Mouse (Mus musculus) liver, adult (tissue): Measurements from ENCODE around the gene Mrps2.

Experiments used
- GATA4 ChIP-seq: IDR thresholded peaks from 2 replicates; pipeline ENCODE4 v1.6.1; 2014; ENCODE audit warnings: mild to moderate bottlenecking, low read length; ENCODE audit not compliant: insufficient replicate concordance

Mrps2 gene

DNA sequence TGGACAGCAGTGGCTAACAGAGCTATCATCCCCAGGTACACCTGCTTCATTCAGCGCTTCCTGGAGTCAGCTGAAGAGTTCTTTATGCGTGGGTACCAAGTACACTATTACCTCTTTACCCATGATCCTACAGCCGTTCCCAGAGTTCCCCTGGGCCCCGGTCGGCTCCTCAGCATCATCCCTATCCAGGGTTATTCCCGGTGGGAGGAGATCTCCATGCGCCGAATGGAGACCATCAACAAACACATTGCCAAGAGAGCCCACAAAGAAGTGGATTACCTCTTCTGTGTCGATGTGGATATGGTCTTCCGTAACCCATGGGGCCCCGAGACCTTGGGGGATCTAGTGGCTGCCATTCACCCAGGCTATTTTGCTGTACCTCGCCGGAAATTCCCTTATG is 36.8 kb downstream of the Mrps2 start:
- TF ChIP-seq GATA4, result no peak

DNA sequence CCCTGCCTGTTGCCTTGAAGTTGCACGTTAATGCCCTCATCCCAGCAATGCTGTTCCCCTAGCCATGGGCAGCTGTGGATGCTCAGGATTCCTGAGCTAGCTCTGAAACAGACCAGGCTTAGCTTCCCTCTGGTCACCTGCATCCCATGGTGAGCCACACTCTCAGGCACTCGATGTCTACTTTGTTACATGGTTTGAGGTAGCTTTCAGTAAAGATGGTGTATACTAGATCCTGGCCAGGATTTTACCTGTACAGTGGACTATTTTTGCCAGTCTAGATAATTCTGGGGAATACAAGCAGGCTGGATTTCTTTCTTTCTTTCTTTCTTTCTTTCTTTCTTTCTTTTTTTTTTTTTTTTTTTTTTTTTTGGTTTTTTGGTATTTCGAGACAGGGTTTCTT is 37.9 kb downstream of the Mrps2 start, which contains the start of gene Gm10134:
Gene Gm10134, plus strand, starts transcription at position 301 of the 400 bp plus-strand sequence.
- no peak for TF ChIP-seq GATA4

DNA sequence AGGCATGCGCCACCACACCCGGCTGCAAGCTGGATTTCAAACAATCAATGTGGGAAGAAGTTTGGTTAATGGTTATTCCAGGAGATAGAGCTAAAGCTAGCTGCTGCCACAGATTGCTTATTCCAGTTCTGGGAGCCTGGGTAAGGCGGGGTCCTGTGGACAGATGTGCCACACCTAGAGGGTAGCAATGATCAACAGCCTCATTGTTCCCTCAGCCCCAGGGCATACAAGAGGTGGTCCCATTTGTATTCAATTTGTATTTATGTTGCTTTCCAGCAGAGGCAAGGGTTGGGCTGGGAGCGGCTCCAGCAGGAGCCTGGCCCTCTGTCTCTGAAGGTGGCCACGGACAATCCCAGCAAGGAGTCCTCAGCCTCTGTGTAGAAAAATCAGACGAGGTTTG is 38.4 kb downstream of the Mrps2 start:
- TF ChIP-seq GATA4, result no peak

DNA sequence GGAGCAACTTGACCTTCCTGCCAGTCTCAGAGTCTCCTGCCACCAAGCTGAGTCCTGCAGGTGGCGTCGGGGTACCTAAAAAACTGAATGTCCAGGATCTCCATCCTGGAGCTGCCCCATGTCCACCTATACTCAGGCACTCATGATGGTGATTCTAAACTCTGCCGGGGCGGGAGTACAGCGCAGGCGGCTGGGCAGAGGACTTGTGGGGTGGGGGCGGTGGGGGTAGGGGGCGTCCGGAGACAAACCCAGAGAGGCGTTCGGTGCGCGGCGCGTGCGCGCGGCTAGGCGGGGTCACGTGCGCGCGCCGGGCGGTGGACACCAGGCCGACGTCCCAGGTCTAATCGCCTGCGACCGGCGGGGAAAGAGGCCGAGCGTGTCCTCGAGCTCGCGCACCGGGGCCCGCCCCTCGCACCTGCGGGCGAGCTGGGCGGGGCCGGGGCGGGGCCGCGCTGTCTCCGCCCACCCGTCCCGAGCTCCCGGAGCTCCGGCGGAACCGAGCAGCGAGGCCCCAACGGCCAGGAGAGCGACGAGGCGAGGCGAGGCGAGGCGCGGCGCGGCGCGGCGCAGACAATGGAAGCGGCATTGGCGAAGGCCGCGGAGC is 45.0 kb downstream of the Mrps2 start, which contains the start of gene Ralgds:
Gene Ralgds, plus strand, starts transcription at position 328 of the 604 bp plus-strand sequence.
- TF ChIP-seq GATA4, result no peak

DNA sequence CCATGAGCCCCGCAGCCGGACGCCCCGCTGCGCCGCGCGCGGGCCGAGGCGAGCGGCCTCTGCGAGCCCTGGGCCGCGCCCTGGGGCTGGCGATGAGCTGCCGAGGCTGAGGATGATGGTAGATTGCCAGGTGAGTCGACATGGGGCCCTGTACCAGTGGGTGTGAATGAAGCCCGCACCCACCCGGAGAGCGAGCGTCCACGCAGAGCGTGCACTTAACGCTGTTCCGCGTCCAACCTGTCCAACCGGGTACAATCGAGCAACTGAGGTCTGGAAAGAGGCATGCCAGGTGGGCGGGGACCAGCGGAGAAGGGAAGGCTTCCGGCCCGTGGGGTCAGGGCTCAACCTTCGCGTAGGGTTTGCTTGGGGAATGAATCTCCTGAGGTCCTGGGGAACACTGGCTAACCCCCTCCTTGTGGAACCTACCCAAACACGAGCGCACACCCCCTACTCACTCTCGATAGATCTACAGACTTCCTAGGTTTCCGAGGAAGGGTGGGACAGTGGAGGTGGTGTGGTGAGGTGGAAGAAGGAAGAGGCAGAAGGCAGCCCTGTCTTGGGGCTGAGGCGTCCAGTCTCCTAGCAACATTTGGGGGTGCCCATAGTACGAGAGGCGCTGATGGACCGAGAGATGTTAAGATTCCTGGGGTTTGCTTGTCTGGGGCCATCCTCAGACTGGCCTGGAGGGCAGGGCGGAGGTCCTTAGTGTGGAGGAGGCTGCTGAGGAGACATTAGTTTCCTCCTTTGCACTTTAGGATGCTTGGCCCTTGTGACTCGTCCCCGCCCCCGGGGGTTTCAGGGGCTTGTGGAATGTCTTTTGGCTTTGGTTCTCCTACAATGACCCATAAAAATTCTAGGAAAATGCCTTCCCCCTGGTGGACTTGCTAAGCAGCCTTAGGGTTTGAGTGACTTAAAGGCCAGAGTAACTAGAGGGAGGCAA is 45.8 kb downstream of the Mrps2 start:
- no peak for TF ChIP-seq GATA4

DNA sequence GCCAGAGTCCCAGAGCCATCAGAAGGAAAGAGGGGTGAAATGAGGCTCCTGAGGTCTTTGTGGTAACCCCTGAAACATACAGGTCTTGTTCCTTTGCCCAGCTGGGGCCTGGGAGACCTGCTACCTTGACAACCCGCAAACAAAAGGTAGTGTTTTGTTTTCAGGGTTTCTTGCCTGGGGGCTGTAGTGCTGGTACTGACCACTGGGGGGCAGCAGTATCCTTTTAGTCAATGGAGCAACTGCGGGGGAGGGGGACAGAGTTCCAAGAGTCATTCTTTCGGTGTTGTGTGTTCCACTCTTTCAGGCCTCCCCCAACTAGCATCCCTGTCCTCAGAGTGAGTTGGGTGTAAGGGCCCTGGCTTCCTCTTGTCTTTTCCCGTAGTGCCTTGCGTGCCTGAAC is 46.6 kb downstream of the Mrps2 start:
- TF ChIP-seq GATA4, result no peak

DNA sequence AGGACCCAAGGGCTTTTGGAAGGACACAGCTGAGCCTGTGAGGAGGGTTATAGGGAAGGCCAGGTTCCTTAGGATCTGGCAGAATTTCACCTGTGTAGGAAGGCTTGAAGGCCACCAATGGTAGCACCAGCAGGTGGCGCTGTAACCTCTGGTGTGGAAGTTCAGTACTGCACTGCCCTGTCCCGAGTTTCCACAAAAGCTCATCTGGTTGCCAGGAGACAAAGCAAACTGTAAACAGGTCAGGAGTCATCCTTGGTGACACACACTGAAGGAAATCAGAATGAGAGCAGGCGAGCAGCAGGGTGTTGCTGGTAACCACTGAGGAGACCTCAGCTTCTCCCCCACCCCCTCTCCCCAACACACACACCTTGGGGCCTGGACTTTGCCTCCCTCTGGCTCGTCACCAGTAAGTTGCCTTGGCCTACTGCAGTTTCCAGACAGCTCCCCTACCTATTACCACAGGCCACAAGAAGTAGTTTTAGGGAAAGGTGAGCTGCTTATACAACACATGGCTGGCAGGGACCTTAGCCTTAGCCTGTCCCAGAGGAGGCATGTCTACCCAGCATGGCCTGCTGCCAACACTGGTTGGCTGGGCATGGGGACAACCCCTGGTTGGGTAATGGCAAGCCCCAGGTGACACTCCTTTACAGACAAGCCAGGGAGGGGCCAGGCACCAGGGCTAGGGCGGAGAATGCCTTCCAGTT is 49.5 kb downstream of the Mrps2 start:
- TF ChIP-seq GATA4, result no peak

DNA sequence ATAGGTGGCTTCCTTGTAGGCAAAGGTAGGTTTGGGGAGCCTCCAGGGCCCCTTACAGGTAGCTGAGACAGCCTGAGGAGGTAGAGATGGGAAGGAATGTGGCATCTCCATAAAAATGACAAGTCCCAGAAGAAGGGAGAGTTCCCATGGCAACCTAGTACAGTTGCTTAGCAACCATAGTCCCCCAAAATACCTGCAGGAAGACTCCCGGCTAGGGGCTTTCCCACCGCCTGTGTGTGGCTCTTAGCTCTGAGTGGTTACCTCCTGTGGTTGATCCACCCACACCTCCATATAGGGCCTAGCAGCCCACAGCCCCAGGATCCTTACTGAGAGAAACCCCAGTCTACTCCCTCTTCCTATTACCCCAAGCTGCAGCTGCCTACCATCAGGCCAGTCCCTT is 50.4 kb downstream of the Mrps2 start:
- TF ChIP-seq GATA4, result no peak

DNA sequence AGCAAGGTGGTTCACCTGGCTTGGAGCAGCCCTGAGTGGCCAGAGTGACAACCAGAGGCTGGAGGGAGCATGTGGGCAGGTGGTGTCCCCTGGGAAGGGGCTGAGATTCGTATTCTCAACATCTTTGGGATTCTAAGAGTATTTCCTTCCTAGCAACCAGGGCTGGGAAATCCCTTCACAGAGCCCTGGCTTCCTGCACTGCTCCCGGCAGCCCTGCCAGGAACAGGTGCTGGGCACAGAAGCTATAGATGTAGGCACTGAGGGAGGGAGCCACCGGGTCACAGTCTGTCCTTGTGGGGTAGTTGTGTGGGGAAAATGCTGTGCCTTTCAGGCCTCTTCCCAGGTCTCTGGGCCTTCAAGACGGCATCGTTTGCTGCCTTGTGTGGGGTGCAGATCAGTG is 52.7 kb downstream of the Mrps2 start:
- no peak for TF ChIP-seq GATA4
